Mouse (Mus musculus) urinary bladder, postnatal 10 days (tissue): ENCODE measurements at regions not wholly inside any gene's neighbourhood (a gene's known extent, or its start where the extent isn't known, plus 50 kb on each side); places are given as distances from the start of the nearest gene placed in this dataset.

Experiments
- DNase-seq: peaks from one replicate; pipeline ENCODE4 v3.0.0; 2022; ENCODE audit warnings: low spot score

GRCm38 (mm10) chr16:86524135-86524534 lies 622.5 kb upstream of the Adamts5 start:
- no peak for DNase-seq

DNA sequence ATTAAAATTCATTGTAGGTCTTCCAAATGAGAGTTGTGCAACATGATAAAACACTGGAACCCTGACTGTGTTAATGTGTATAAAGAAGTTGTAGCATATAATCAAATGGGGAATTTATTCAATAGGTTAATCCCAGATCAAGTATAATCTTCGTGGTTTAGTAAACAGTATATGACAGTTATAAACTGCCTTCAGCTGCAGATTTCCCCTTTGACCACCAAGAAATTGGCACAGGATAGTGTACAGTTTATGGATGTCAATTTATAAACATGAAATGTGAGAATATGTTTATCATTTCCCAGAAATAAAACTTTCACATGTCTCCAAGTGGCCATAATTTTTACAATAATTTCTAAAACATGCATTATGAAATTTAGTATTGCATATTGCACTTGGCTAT lies 615.3 kb upstream of the Adamts5 start:
- no peak for DNase-seq

GRCm38 (mm10) chr16:86516144-86516543 lies 614.5 kb upstream of the Adamts5 start:
- DNase-seq: no peak

GRCm38 (mm10) chr16:86501074-86501952 lies 599.7 kb upstream of the Adamts5 start:
- no peak for DNase-seq

GRCm38 (mm10) chr16:86475145-86475544 lies 573.5 kb upstream of the Adamts5 start:
- DNase-seq: no peak

DNA sequence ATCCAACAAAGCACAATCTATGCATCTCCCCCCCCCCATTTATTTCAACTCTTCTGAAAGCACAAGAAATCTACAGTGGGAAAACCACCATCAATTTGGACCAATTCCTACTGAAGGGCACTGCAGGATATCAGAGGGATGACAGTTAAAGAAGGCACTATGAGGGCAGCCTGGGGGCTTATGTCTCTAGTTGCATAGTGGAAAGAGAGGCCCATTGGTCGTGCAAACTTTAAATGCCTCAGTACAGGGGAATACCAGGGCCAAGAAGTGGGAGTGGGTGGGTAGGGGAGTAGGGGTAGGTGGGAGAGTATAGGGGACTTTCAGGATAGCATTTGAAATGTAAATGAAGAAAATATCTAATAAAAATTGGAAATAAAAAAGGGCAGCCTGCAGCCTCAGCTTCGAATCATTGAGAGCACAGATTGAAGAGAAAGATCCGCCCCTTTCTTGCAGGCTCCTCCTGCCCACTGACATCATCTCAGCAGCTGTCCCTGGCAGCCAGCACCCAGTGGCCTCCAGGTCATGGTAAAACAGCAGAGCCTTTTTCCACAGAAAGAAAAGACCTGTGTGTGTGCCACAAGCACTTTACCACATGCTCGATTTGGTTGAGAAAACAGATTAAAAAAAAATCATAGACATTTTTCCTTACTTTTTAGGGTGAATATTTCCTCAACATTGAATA lies 571.6 kb upstream of the Adamts5 start:
- no peak for DNase-seq

DNA sequence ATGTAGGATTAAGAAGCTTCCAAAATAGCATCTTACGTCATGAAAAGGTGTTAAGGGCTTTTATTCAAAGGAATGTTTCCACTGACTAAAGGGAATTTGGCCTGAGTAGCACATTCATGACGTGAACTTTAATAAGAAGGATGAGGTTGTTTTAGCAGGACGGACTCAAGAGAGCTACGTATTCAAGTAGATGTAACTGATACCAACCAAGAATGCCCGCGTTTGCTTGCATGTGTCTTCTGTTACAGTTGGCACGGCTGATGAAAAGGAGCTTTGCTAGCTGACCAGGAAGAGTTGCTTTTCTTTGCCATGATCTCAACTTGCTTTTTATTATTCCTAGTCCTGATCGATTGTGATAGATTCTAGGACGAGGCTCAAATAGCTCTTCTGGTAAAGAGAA lies 559.4 kb upstream of the Adamts5 start:
- DNase-seq: no peak

DNA sequence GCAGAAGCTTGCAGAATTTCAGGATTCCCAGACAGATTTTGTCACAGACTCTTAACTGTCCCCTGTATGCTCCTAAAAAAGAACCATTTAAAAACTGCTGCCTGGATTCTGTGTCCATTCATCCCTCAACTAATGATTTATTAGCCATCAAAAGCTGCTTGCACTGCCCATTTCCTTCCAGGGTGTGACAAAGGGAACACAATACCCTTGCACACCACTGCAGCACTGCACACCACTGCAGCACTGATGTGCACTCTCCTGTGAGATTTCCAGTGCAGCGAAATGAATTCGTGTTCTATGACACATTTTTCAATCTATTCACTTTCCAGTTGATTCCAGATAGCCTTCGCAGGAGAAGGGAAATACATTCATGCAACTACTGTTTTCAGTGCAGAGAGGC lies 555.0 kb upstream of the Adamts5 start:
- no peak for DNase-seq

- DNase-seq: no peak
Observed at GRCm38 (mm10) chr16:86454810-86455209, 553.2 kb upstream of the Adamts5 start.

GRCm38 (mm10) chr16:86454031-86454430 lies 552.4 kb upstream of the Adamts5 start:
- no peak for DNase-seq

DNA sequence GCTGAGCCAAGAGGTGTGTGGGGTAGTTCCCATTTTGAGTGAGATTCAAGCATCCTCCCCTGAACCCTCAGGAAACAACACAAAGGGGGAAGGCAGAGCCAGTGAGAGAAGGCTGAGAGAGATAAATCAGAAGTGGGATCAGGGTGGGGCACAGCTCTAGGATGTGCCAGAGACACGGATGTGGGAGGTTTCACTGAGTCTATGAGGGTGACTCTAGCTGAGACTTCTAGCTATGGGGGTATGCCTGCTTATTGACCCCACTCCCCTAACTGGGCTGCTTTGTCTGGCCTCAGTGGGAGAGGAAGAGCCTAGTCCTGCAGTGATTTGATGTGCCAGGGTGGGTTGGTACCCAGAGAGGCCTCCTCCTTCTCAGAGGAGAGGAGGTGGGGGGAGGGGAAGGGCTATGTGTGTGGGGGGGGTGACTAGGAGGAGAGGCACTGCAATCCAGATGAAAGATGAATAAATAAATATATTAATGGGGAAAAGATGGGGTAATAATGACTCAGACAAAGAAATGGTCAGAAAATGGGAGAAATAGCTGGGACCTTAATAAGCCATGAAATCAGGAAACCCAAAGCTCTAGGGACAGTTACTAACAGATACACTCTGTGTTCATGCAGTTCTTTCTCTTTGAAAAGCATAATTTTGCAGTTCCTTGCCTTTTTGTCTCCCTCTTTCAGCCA lies 547.0 kb upstream of the Adamts5 start:
- DNase-seq: no peak

DNA sequence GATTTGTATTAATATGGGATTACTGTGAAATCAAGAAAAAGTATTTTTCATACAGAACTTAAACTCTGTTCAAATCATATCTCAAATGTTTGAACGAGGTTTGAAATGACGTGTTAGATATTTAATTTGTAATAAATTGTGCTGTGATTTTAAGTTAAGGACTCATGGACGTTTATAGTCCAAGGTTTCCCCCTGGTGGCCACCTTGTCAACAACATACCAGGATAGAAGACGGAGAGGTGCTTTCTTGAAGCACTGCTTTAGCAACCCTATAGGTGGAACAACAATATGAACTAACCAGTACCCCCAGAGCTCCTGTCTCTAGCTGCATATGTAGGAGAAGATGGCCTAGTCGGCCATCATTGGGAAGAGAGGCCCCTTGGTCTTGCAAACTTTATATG lies 517.8 kb upstream of the Adamts5 start:
- peak; percentile 21 for DNase-seq

DNA sequence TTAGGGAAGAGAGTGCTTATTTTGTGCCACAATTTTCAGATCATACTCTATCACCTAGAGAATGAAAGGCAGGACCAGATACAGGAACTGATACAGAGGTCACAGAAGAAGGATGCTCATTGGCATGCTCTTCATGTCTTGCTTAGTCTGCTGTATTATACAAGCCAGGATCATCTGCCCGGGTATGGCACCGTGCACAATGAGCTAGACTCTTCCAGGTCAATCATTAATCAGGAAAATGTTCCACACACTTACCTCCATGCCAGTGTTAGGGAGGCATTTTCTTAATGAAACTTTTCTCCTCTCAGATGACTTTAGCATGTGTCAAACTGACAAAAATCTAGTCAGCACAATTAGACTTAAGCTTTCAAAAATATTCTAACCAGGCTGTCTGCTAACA lies 502.7 kb upstream of the Adamts5 start:
- no peak for DNase-seq

GRCm38 (mm10) chr16:86401381-86401780 lies 499.8 kb upstream of the Adamts5 start:
- no peak for DNase-seq

- DNase-seq: no peak
Observed at GRCm38 (mm10) chr16:86399288-86399687, 497.7 kb upstream of the Adamts5 start.

DNA sequence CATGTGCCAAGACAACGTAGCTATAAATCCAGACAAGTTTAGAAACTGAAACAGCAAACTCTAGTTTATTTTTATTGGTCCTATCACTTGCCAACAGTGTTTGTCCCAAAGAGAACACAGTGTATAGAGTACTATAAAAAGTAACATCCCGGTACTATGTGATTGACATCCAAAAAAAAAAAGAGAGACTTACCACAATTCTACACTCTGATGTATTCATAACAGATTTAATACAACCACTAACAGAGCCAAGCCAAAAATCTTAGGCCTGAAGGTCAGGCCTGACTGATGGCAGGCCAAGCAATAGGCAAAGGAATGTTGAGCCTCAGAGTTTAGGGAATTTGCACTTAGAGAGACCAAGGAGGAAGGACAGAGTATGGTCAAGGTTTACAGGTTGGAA lies 495.9 kb upstream of the Adamts5 start:
- no peak for DNase-seq

DNA sequence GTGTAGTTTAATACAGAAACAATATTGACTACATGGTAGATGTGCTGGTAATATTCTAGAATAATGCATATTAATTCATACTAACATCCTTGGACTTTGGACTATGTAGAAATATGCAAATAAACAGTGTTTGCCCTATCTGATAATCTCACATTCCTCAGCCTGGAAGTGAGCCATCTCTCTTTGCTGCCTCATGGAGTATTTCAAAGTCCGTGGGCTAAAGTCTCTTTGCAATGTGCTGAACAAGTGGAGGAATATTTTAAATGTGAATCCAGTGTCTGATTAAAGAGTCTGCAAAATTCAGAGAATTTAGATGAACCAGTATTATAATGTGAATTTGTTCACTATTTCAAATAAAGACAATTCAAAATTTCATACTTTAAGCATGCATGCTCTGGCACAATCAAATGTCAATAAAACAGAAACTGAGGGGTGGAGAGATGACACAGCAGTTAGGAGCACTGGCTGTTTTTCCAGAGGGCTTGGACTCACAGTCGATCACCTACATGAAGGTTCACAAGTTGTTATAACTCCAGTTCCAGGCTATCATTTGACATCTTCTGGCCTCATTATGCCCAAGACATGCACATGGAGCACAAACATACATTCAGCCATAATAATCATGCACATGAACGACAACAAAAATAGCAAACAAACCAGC lies 487.6 kb upstream of the Adamts5 start:
- DNase-seq: no peak

DNA sequence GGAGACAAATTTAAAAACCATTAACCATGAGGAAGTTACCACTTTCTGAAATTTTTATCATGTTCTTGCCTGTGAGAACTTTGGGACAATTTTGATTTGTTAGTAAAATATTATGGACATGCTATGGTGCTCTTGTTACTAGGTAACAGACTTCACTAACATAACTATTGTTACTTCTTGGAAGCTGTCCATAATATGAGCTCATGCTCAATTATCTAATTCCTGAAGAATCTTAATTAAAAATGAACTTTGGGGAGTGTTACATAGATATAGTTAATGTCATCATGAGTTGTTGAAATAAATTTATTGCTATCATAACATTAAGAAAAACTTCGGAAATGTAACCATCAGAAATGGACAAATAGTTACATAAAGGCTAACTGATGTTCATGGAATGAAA lies 486.5 kb upstream of the Adamts5 start:
- DNase-seq: no peak

DNA sequence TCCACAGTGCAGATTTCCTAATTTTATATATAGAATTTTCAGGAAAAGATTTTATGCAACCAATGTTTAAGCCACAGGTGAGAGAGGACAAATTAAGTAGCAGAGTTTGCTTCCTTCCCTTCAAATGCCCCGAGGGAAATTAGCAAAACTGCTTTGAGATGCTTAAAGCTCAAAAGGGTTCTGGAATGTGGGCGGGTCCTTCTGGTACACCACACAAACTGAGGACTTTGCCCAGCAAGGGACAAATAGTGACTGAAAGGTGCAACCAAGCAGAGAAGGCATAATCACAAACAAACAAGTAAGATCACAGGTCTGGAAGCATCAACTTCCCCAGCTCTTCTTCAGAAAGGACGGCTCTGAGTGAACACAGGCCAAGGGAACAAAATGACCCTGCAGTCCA lies 476.4 kb upstream of the Adamts5 start:
- DNase-seq: no peak

DNA sequence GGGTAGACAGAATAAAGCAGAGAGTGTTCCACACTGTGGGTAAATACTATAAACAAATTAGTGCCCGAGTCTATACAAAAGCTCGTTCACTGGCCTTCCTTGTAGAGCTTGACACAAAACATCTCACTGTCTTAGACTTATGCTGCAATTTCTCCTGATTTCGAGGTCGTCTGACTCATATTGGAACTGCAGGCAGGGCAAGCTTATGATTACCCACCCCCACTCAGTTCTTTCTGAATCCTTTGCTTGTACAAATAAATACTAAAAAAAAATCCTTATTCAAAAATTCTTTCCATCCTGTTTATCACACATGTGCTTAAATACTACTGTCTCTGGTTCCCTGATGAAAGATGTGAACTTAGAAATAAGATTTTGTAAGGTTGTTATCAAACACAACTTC lies 470.0 kb upstream of the Adamts5 start:
- no peak for DNase-seq

- no peak for DNase-seq
Observed at GRCm38 (mm10) chr16:86368449-86368848, 466.8 kb upstream of the Adamts5 start.

DNA sequence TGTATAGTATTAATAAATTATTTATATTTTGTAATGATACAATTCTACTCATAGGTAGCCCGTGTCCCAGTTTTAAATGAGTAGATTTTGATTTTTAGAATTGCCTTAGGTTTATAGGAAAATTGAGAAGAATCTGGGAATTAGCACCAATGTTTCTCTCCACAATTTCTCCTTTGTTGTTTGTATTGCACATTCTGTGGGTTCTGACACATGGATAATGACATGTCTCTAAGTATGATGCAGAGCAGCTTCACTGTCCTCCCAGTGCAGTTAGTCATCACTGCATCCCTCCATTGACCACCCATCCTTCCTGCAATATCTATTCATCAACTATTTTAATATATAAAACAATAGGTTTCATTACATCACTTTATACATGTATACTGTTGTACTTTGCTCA lies 464.6 kb upstream of the Adamts5 start:
- no peak for DNase-seq
